Comparison of ENCODE assay signal across 27 mouse cellular contexts in genomic region chr9:78174016-78174415, GRCm38 (mm10). TPM values are rescaled to one million over a fixed set of nuclear protein-coding genes. Genes with fewer than 3 reads are reported as not detected.
"Had no signal": no experiment of that assay in that cellular context is flagged by ENCODE, and none has a peak within 500 bp of the region (broad histone marks: within the 10 kb centered on the region; RNA-seq: fewer than 3 reads in every experiment).

No protein-coding gene starts in this region.

- H3K9ac ChIP-seq: limb, embryonic 12.5 days; limb, embryonic 15.5 days; liver, embryonic 14.5 days; liver, postnatal 0 days; lung, embryonic 14.5 days; midbrain, embryonic 13.5 days; neural tube, embryonic 12.5 days; neural tube, embryonic 15.5 days; stomach, embryonic 15.5 days had no signal

- H3K9me3 ChIP-seq: limb, embryonic 12.5 days; limb, embryonic 15.5 days; midbrain, embryonic 13.5 days; neural tube, embryonic 12.5 days; neural tube, embryonic 15.5 days; stomach, embryonic 15.5 days had no signal

- H3K4me3 ChIP-seq: limb, embryonic 12.5 days; limb, embryonic 15.5 days; midbrain, embryonic 13.5 days; myocyte; neural tube, embryonic 12.5 days; neural tube, embryonic 15.5 days; stomach, embryonic 15.5 days had no signal

- H3K4me2 ChIP-seq: limb, embryonic 12.5 days; limb, embryonic 15.5 days; liver, embryonic 11.5 days; lung, embryonic 14.5 days; midbrain, embryonic 13.5 days; neural tube, embryonic 12.5 days; stomach, embryonic 15.5 days had no signal

- H3K27ac ChIP-seq: limb, embryonic 12.5 days; limb, embryonic 15.5 days; liver, embryonic 14.5 days; macrophage; midbrain, embryonic 13.5 days; neural tube, embryonic 12.5 days; stomach, embryonic 15.5 days had no signal

- H3K4me1 ChIP-seq: limb, embryonic 12.5 days; neural tube, embryonic 12.5 days had no signal

- DNase-seq: kidney, adult 18-20 months; kidney, adult 9 months; kidney, postnatal 14 days; kidney, postnatal 4 days; left cerebral cortex, postnatal 4 days; liver, postnatal 0 days; lung, embryonic 14.5 days; right cerebral cortex, postnatal 4 days; spleen, adult 18-20 months; thymus, postnatal 25 days had no signal

- ATAC-seq: liver, postnatal 0 days; lung, postnatal 0 days; midbrain, embryonic 13.5 days; midbrain, embryonic 16.5 days had no signal

- H3K27me3 ChIP-seq: limb, embryonic 12.5 days; limb, embryonic 15.5 days; midbrain, embryonic 13.5 days; neural tube, embryonic 12.5 days; neural tube, embryonic 15.5 days; stomach, embryonic 15.5 days had no signal

RNA-seq across cellular contexts. Expression of gene Gsta4, which starts 8.6 kb away (rescaled TPM):
- total RNA-seq: megakaryocyte, adult 5-6 weeks; monocyte, adult 5-6 weeks had no signal
- polyA plus RNA-seq: macrophage had no signal

RNA-seq across cellular contexts. Expression of gene Gsta1, which starts 56.4 kb away (rescaled TPM):
- total RNA-seq: layer of hippocampus, adult 18-20 months; layer of hippocampus, postnatal 14 days; left cerebral cortex, postnatal 14 days; left cerebral cortex, postnatal 4 days; megakaryocyte, adult 5-6 weeks; monocyte, adult 5-6 weeks had no signal
- polyA plus RNA-seq: limb, embryonic 12.5 days; liver, embryonic 11.5 days; liver, postnatal 0 days; lung, embryonic 14.5 days; macrophage; midbrain, embryonic 13.5 days; midbrain, embryonic 16.5 days; neural tube, embryonic 12.5 days; neural tube, embryonic 15.5 days had no signal
